Mouse (Mus musculus) G1E (cell line): Measurements from ENCODE around the gene Adgra1. TPM values are rescaled to one million over a fixed set of nuclear protein-coding genes. Genes with fewer than 3 reads are reported as not detected.

Source experiments
- ATAC-seq: 2 replicates; pipeline ENCODE4 v1.8.0; 2016; ENCODE audit warnings: mild to moderate bottlenecking; ENCODE audit not compliant: insufficient number of reproducible peaks, poor library complexity, low FRiP score, severe bottlenecking; ENCODE audit errors: extremely low read depth
- DNase-seq: peaks from one replicate; pipeline ENCODE4 v3.0.0; 2012; ENCODE audit warnings: low spot score
- H3K27me3 ChIP-seq: 2 replicates; pipeline ENCODE4 v1.6.1; 2012; ENCODE audit warnings: mild to moderate bottlenecking, low read length, inconsistent platforms; ENCODE audit not compliant: insufficient read depth
- H3K36me3 ChIP-seq: replicated peaks from 2 replicates; pipeline ENCODE3; 2012; ENCODE audit warnings: mild to moderate bottlenecking, inconsistent platforms
- H3K4me1 ChIP-seq: 2 replicates; pipeline ENCODE4 v1.6.1; 2012; ENCODE audit warnings: low read depth, low read length, inconsistent platforms, mixed read lengths; ENCODE audit not compliant: insufficient read depth
- H3K4me3 ChIP-seq: 2 replicates; pipeline ENCODE4 v1.5.1; 2012; ENCODE audit warnings: low read depth, mild to moderate bottlenecking, inconsistent platforms, low read length, moderate library complexity, mixed read lengths
- H3K9me3 ChIP-seq: replicated peaks from 2 replicates; pipeline ENCODE4 v1.6.1; 2012; ENCODE audit warnings: inconsistent platforms
- CTCF ChIP-seq: IDR thresholded peaks from 2 replicates; pipeline ENCODE4 v1.5.1; 2012; ENCODE audit warnings: low read depth, low read length, inconsistent platforms, mixed read lengths
- GATA1 ChIP-seq: IDR thresholded peaks from 2 replicates; pipeline ENCODE4 v1.6.1; 2012; ENCODE audit warnings: borderline replicate concordance, low read length, inconsistent platforms, mixed read lengths
- GATA2 ChIP-seq: IDR thresholded peaks from 2 replicates; pipeline ENCODE4 v1.6.1; 2012; ENCODE audit warnings: low read depth, low read length, inconsistent platforms, borderline replicate concordance
- POLR2AphosphoS5 ChIP-seq: IDR thresholded peaks from 2 replicates; pipeline ENCODE4 v1.6.1; 2012; ENCODE audit warnings: low read depth, low read length, inconsistent platforms; ENCODE audit not compliant: insufficient replicate concordance
- TAL1 ChIP-seq: conservative IDR thresholded peaks from 2 replicates; pipeline ENCODE4 v1.6.1; 2012; ENCODE audit warnings: low read depth, low read length, inconsistent platforms, mixed read lengths
- polyA plus RNA-seq: library from polyadenylated mRNA; stranded (reverse); fragments of >175 nt; gene quantifications from 2 replicates; pipeline ENCODE4 v1.2.3, GENCODE M21; 2012
- total RNA-seq, 2 experiments: library from RNA; stranded (forward) in 1 of 2; stranded (reverse) in 1 of 2; fragments of 200-1000 nt in 1 of 2; fragments of >200 nt in 1 of 2; fragmentation: Nextera tagmentation in 1 of 2; gene quantifications; 2 replicates each; pipeline ENCODE4 v1.2.3; 2014 to 2017

Gene Adgra1
- total and polyA plus RNA-seq, 3 experiments, result 0.16 TPM; not detected in 2

- DNase-seq (no peak), ATAC-seq (no peak)
- Histone ChIP-seq H3K4me3 (no peak overlapping the region), H3K4me1 (no peaks in the 10 kb centered on the region), H3K27me3 (peaks cover 2% of the 10 kb centered on the region; the same call in 1 of the 2 replicates), H3K36me3 (no peaks in the 10 kb centered on the region), H3K9me3 (peaks cover 25% of the 10 kb centered on the region)
- TF ChIP-seq CTCF (peak; percentile 44), TAL1 (no peak), POLR2AphosphoS5 (no peak), GATA1 (no peak)
Measured at GRCm38 (mm10) chr7:139861411-139861810, 27.4 kb downstream of the Adgra1 start.

- Histone ChIP-seq H3K27me3 (peaks cover 4% of the 10 kb centered on the region; the same call in 1 of the 2 replicates), H3K4me3 (no peak overlapping the region), H3K4me1 (no peaks in the 10 kb centered on the region), H3K9me3 (peaks cover 22% of the 10 kb centered on the region), H3K36me3 (no peaks in the 10 kb centered on the region)
- TF ChIP-seq GATA2 (no peak), CTCF (no peak), POLR2AphosphoS5 (no peak), TAL1 (no peak), GATA1 (no peak)
- ATAC-seq, result no peak
- DNase-seq, result no peak
Measured at GRCm38 (mm10) chr7:139863076-139863475, 29.1 kb downstream of the Adgra1 start.

GRCm38 (mm10) chr7:139864253-139864652 is 30.3 kb downstream of the Adgra1 start:
- peaks cover 22% of the 10 kb centered on the region for H3K9me3 ChIP-seq
- ATAC-seq (no peak), DNase-seq (no peak)
- H3K36me3 ChIP-seq, result no peaks in the 10 kb centered on the region
- H3K4me3 ChIP-seq, result no peak overlapping the region
- H3K4me1 ChIP-seq, result no peaks in the 10 kb centered on the region
- H3K27me3 ChIP-seq, result peaks cover 4% of the 10 kb centered on the region; the same call in 1 of the 2 replicates
- TF ChIP-seq GATA1 (no peak), GATA2 (no peak), TAL1 (no peak), CTCF (no peak), POLR2AphosphoS5 (no peak)

DNA sequence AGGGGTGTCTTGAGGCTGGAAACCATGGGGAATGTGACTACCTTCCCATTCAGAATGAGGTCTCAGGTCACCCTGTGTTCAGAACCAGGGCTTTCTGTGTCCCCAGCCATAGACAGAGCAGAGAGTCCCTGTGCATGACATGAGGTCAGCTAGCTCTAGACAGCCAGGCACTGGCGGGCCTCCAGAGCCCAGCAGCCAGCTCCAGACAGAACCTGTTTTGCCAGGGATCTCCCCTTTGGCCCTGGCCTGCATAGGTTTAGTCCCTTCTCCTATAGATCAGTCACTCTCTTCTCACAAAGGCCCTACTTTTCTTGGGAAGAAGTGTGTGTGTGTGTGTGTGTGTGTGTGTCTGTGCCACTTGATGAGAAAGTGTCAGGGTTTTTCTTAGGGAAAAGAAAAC is 30.9 kb downstream of the Adgra1 start:
- H3K9me3 ChIP-seq, result peaks cover 22% of the 10 kb centered on the region
- H3K27me3 ChIP-seq, result peaks cover 4% of the 10 kb centered on the region; the same call in 1 of the 2 replicates
- no peaks in the 10 kb centered on the region for H3K36me3 ChIP-seq
- TF ChIP-seq GATA1 (no peak), POLR2AphosphoS5 (no peak), CTCF (no peak)
- no peak for ATAC-seq
- H3K4me3 ChIP-seq, result no peak overlapping the region
- DNase-seq, result no peak
- no peaks in the 10 kb centered on the region for H3K4me1 ChIP-seq

DNA sequence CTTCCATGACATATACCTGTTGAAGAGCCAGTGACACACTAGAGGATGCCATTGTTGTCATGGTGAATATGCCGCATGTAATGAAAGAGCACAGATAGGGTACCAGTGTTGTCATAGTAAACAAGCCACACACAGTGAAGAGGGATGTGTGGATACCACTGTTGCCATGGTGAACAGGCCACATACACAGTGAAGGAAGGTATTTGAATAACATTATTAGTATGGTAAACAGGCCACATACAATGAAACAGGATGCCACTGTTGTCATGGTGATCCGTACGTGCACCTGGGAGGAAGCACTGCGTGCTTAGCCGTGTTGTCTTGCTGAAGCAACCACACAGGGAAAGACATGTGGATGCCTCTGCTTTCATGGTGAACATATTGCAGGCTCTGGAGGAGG is 37.0 kb downstream of the Adgra1 start:
- H3K4me3 ChIP-seq, result no peak overlapping the region
- peaks cover 9% of the 10 kb centered on the region; the same call in 1 of the 2 replicates for H3K27me3 ChIP-seq
- no peaks in the 10 kb centered on the region for H3K36me3 ChIP-seq
- H3K9me3 ChIP-seq, result peaks cover 38% of the 10 kb centered on the region
- no peak for ATAC-seq
- H3K4me1 ChIP-seq, result no peaks in the 10 kb centered on the region
- no peak for TF ChIP-seq GATA2
- TF ChIP-seq CTCF, result no peak
- no peak for TF ChIP-seq POLR2AphosphoS5
- TF ChIP-seq GATA1, result no peak
- no peak for TF ChIP-seq TAL1
- no peak for DNase-seq

DNA sequence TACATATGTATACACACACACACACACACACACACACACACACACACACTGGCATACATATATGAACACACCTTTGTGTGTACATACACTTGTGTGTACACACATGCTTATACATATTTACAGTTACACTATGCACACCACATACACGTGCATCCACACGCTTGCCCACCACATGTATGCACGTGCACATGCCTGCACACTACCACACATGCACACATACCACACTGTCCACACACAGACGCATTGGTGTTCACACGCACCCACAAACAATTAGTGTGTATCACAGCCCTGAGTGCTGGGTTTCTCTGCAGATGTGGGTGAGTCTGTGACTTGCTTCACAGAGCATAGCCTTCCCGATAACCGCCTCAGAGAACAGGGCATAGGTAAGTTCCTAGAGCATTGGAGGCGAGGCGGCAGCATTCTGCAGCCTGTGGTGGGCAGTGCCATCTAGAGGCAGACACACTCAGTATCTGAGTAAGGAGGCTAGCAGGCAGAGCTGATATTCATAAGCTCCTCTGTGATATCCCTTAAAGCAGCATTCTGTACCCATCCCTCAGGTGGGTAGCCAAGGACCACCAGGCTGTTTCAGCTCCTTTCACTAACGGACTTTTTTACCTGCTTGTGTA is 43.3 kb downstream of the Adgra1 start:
- 0 out of 2 replicates have a peak, but pooled peaks cover 4% of the 10 kb centered on the region for H3K27me3 ChIP-seq
- H3K4me1 ChIP-seq, result no peaks in the 10 kb centered on the region
- H3K9me3 ChIP-seq, result peaks cover 49% of the 10 kb centered on the region
- no peak overlapping the region for H3K4me3 ChIP-seq
- TF ChIP-seq GATA2 (no peak), POLR2AphosphoS5 (no peak), CTCF (no peak; the same call in 1 of the 2 replicates), TAL1 (no peak), GATA1 (no peak)
- H3K36me3 ChIP-seq, result no peaks in the 10 kb centered on the region
- DNase-seq (no peak), ATAC-seq (no peak)

GRCm38 (mm10) chr7:139878122-139878521 is 44.1 kb downstream of the Adgra1 start:
- H3K36me3 ChIP-seq, result no peaks in the 10 kb centered on the region
- peaks cover 47% of the 10 kb centered on the region for H3K9me3 ChIP-seq
- no peak for ATAC-seq
- H3K27me3 ChIP-seq, result 0 out of 2 replicates have a peak, but pooled peaks cover 4% of the 10 kb centered on the region
- no peaks in the 10 kb centered on the region for H3K4me1 ChIP-seq
- DNase-seq, result no peak
- no peak overlapping the region for H3K4me3 ChIP-seq
- TF ChIP-seq GATA2, result no peak
- TF ChIP-seq CTCF, result no peak
- TF ChIP-seq POLR2AphosphoS5, result no peak
- TF ChIP-seq GATA1, result no peak
- TF ChIP-seq TAL1, result no peak
